Mouse (Mus musculus) lung, adult 10 weeks (tissue): ENCODE data around the gene Gm10487. TPM values are rescaled to one million over a fixed set of nuclear protein-coding genes. Genes with fewer than 3 reads are reported as not detected.

Experiments used
- polyA plus RNA-seq: library from polyadenylated mRNA; stranded (reverse); fragments of 350-450 nt; fragmentation: Illumina TruSeq; extraction: RNeasy Lipid Tissue Mini Kit (QIAGEN cat#74804); gene quantifications from one replicate; pipeline ENCODE4 v1.2.3, GENCODE M21; 2014; ENCODE audit warnings: low read depth, low replicate concordance; ENCODE audit not compliant: insufficient read depth

The Gm10487 gene
- polyA plus RNA-seq: not detected

DNA sequence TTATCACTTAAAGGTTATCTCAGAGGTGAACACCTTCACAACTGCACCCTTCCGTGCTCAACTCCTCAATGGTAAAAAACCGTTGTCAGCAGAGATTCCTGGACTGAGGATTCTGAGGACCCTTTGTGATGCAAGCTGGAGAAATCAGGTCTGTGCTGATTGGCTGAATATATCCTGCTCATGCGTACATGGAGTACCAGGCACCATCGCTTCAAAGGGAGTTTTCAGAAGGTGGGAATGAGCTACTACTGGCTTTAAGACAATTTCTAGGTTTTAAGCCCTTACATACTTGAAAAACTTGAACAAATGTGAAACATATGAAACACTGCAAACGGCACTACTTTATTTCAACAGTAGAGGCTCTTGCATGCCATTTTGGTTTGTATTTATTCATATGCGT lies at the start of gene Gm10487:
Gm10487 (minus strand) TSS at position 101 of the 400 bp plus-strand sequence.

